Mouse (Mus musculus): ENCODE data around the gene Ctnnd1. TPM values are rescaled to one million over a fixed set of nuclear protein-coding genes. Genes with fewer than 3 reads are reported as not detected.

Gene Ctnnd1
- total RNA-seq (2021) (10 to 100 TPM; 53.4 to 61.4 TPM), polyA plus RNA-seq (2012; rRNA removed) (26.5 and 54.5 TPM in 2 replicates)
- long read RNA-seq, full-length matches to known transcripts, result 4 of 25 reads
- long read RNA-seq, partial matches to known transcripts, result 3 of 25 reads
- long read RNA-seq, other reads (novel, unspliced or antisense), result 18 of 25 reads

DNA sequence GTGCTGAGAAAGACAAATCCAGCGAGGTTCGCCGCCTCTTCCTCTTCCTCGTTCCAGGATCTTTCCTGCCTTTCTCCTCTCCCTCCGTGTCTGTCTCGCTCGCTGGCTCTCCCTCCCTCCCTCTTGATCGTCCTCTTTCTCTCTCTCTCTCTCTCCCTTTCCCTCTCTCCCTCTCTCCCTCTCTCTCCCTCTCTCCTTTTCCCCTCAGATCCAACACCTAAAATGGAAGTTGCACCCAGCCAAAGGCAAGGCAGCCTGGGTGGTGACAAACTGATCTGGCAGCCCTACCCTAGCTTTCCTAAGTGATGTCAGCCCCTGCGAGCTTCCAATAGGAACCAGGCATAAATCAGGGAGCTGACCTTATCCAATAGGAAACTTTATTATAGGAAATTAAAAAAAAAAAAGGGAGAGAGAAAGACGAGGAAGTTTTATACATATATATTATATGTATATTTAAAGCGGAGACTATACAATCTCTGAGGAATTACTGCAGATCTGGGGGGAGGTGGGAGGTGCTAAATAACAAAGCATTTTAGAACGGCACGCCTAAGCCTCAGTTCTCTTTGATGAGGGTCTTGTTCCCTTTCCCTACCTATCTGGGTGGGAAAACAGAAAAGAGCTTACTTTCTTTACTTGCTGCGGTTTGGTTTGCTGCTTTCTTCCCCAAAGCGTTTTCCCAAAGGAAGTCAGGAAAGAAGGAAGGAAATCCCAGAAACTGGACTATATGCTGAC is at the start of gene Ctnnd1:
TSS of gene Ctnnd1 (minus strand) at position 302 of the 732 bp plus-strand sequence.
- Histone ChIP-seq H3K27ac (peak within 1 kb of the TSS; percentile 85), H3K9ac (ENCODE audit: low read depth, low read length) (peak within 1 kb of the TSS; percentile 98), H3K79me2 (replicated peaks; ENCODE audit: control insufficient read depth, insufficient read depth, low read length) (peaks cover 8% of the 10 kb centered on the region; the same call in 1 of the 2 replicates), H3K4me3 (peak within 1 kb of the TSS; percentile 63), H3K27me3 (ENCODE audit: control insufficient read depth, insufficient read depth, low read length) (no peaks in the 10 kb centered on the region), H3K4me1 (ENCODE audit: control insufficient read depth, insufficient read depth, low read length) (peaks cover 7% of the 10 kb centered on the region), H3K36me3 (ENCODE audit: control insufficient read depth, insufficient read depth, low read length) (peaks cover 24% of the 10 kb centered on the region)
- WGBS, result under 1% methylated on average over 15 of the region's 15 CpGs
- TF ChIP-seq POLR2A (IDR thresholded peaks at IDR 0.05; ENCODE audit: insufficient read depth, low read depth, low read length), result peak; percentile 98
- no peak for TF ChIP-seq CTCF (IDR thresholded peaks at IDR 0.05)
- peak; percentile 74; the same call in 1 of the 2 replicates for TF ChIP-seq EP300 (IDR thresholded peaks at IDR 0.05; ENCODE audit: insufficient read depth, low read depth, low read length)
- peak; percentile 83 to 89 for DNase-seq
- intact Hi-C loops (cut with DNase I), result loop anchor here (2.0 kb wide), 1 partner anchor 18 kb away; no protein-coding TSS in a partner anchor

DNA sequence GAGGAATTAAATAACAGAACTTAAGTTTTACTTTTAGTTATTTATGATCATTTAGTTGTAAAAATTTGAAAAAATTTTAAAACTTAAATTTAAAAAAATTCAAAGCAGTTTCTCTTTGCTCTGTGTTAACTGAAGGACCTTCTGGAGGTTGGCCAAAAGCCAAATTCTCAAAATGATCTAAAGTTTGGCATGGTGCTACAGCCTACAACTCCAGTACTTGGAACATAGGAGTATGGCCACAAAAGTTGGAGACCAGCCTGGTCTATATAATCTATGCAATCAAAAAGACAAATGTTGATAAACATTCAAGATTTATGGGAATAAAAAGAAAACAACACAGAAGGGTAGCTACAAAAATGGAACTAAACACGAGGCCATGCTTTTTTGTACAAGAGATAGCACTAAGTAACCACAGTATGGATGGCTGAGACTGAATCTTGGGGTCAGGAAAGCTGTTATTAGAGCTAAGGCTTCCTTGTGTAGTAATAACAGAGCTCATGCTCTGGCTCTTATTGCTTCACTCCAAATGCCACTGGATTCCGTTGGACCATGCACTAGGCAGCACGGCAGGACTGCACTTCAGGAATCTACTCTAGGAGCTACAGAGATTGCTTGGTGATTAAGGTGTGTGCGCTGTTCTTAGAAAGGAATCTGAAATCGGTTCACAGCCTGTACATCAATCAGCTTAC is 44.6 kb upstream of the Ctnnd1 start:
- intact Hi-C loops (cut with DNase I), result no loop called here
- WGBS, result 86% methylated on average over 5 of the region's 5 CpGs
- peaks cover 6% of the 10 kb centered on the region for H3K36me3 ChIP-seq (ENCODE audit: control insufficient read depth, insufficient read depth, low read length)
- H3K27ac ChIP-seq, result no peak overlapping the region
- TF ChIP-seq CTCF (IDR thresholded peaks at IDR 0.05) (no peak), EP300 (IDR thresholded peaks at IDR 0.05; ENCODE audit: insufficient read depth, low read depth, low read length) (no peak), POLR2A (IDR thresholded peaks at IDR 0.05; ENCODE audit: insufficient read depth, low read depth, low read length) (no peak)
- no peaks in the 10 kb centered on the region for H3K79me2 ChIP-seq (replicated peaks; ENCODE audit: control insufficient read depth, insufficient read depth, low read length)
- no peaks in the 10 kb centered on the region for H3K27me3 ChIP-seq (ENCODE audit: control insufficient read depth, insufficient read depth, low read length)
- no peak overlapping the region for H3K9ac ChIP-seq (ENCODE audit: low read depth, low read length)
- DNase-seq, result no peak
- no peak overlapping the region for H3K4me3 ChIP-seq
- no peaks in the 10 kb centered on the region for H3K4me1 ChIP-seq (ENCODE audit: control insufficient read depth, insufficient read depth, low read length)

DNA sequence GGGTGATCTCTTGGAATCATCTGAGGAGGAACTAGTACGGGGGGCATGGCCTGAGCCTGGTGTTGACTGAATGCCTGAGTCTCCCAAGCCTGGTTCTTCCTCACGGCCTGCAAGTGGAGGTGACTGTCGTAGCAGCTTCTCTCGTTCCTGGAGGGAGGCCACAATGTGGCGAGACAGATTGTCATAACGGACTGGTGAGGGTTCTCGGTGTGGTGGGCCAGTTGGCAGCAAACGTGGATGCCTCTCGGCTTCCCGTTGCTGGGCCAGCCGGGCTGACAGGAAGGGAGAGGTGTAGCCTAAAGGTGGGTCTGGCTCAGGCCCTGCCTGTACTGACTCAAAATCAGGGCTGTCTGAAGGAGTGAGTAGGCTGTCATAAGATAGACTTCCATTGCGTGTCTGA is 39.5 kb upstream of the Ctnnd1 start:
- Histone ChIP-seq H3K9ac (ENCODE audit: low read depth, low read length) (no peak overlapping the region), H3K27me3 (ENCODE audit: control insufficient read depth, insufficient read depth, low read length) (no peaks in the 10 kb centered on the region), H3K27ac (no peak overlapping the region), H3K79me2 (replicated peaks; ENCODE audit: control insufficient read depth, insufficient read depth, low read length) (no peaks in the 10 kb centered on the region), H3K4me1 (ENCODE audit: control insufficient read depth, insufficient read depth, low read length) (no peaks in the 10 kb centered on the region), H3K4me3 (no peak overlapping the region), H3K36me3 (ENCODE audit: control insufficient read depth, insufficient read depth, low read length) (peaks cover 3% of the 10 kb centered on the region)
- no peak for DNase-seq
- no peak for TF ChIP-seq EP300 (IDR thresholded peaks at IDR 0.05; ENCODE audit: insufficient read depth, low read depth, low read length)
- TF ChIP-seq POLR2A (IDR thresholded peaks at IDR 0.05; ENCODE audit: insufficient read depth, low read depth, low read length), result no peak
- TF ChIP-seq CTCF (IDR thresholded peaks at IDR 0.05), result no peak
- 75% methylated on average over 12 of the region's 12 CpGs for WGBS
- intact Hi-C loops (cut with DNase I), result no loop called here

DNA sequence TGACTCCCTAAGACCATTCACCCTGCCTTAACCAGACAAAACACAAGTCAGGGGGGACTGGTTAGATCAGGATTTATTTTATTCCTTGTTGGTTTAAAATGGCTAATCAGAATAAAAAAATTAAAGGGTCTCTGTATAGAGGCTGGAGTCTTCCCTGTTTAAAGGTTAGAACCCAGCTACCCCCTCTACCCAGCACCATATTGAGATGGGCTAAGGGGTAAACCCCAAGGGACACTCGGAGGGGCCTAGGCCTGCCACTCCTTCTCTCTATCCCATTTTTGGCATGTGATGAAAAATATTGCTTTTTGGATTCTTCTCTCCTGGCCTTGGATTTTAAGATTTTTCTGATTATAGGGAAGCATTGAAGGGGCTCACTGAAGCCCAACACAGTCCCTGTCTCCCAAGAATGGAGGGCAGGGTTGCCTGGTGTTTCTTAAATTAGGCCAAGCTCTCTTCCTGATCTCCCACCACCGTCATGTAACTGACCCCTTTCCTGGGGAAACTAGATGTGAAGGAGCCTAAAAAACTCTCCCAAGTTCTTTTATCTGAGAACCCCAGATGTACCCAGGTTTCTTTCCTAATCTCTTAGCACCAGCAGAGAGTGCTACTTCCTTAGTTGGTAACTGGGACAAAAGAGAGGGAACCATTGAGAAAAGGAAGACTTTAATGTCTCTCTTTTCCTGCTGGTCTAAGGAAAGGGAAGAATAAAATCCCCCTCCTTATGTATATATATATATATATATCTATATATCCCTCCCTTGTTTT is 37.7 kb upstream of the Ctnnd1 start:
- H3K27me3 ChIP-seq (ENCODE audit: control insufficient read depth, insufficient read depth, low read length), result no peaks in the 10 kb centered on the region
- H3K36me3 ChIP-seq (ENCODE audit: control insufficient read depth, insufficient read depth, low read length), result peaks cover 2% of the 10 kb centered on the region
- H3K4me1 ChIP-seq (ENCODE audit: control insufficient read depth, insufficient read depth, low read length), result no peaks in the 10 kb centered on the region
- no peak for TF ChIP-seq EP300 (IDR thresholded peaks at IDR 0.05; ENCODE audit: insufficient read depth, low read depth, low read length)
- no peak for TF ChIP-seq POLR2A (IDR thresholded peaks at IDR 0.05; ENCODE audit: insufficient read depth, low read depth, low read length)
- TF ChIP-seq CTCF (IDR thresholded peaks at IDR 0.05), result no peak
- 64% methylated on average over 2 of the region's 2 CpGs for WGBS
- DNase-seq, result no peak
- intact Hi-C loops (cut with DNase I), result no loop called here
- no peaks in the 10 kb centered on the region for H3K79me2 ChIP-seq (replicated peaks; ENCODE audit: control insufficient read depth, insufficient read depth, low read length)
- no peak overlapping the region for H3K9ac ChIP-seq (ENCODE audit: low read depth, low read length)
- no peak overlapping the region for H3K27ac ChIP-seq
- H3K4me3 ChIP-seq, result no peak overlapping the region

- Histone ChIP-seq H3K36me3 (ENCODE audit: control insufficient read depth, insufficient read depth, low read length) (no peaks in the 10 kb centered on the region; the same call in 1 of the 2 replicates), H3K27me3 (ENCODE audit: control insufficient read depth, insufficient read depth, low read length) (no peaks in the 10 kb centered on the region), H3K4me3 (no peak overlapping the region), H3K9ac (ENCODE audit: low read depth, low read length) (no peak overlapping the region), H3K27ac (no peak overlapping the region), H3K79me2 (replicated peaks; ENCODE audit: control insufficient read depth, insufficient read depth, low read length) (peaks cover 1% of the 10 kb centered on the region; the same call in 1 of the 2 replicates), H3K4me1 (ENCODE audit: control insufficient read depth, insufficient read depth, low read length) (no peaks in the 10 kb centered on the region)
- WGBS, result 32% methylated on average over 6 of the region's 6 CpGs
- no peak for DNase-seq
- TF ChIP-seq POLR2A (IDR thresholded peaks at IDR 0.05; ENCODE audit: insufficient read depth, low read depth, low read length) (no peak), EP300 (IDR thresholded peaks at IDR 0.05; ENCODE audit: insufficient read depth, low read depth, low read length) (no peak), CTCF (IDR thresholded peaks at IDR 0.05) (no peak)
- intact Hi-C loops (cut with DNase I), result no loop called here
Measured at GRCm38 (mm10) chr2:84682605-84683183, 32.1 kb upstream of the Ctnnd1 start.
